Mouse (Mus musculus) liver, embryonic 16.5 days (tissue): Measurements from ENCODE around the gene Dnajb4. TPM values are rescaled to one million over a fixed set of nuclear protein-coding genes. Genes with fewer than 3 reads are reported as not detected.

Experiments used
- ATAC-seq: fragments of 200-750 bp; cut with Nextera tagmentation; 2 replicates; pipeline ENCODE4 v1.8.0; 2017; ENCODE audit warnings: low read depth, mild to moderate bottlenecking, moderate number of reproducible peaks, moderate library complexity
- H3K27ac ChIP-seq: fragments of 300-500 bp; sonication (generic); 2 replicates; pipeline ENCODE4 v1.5.1; 2014; ENCODE audit warnings: mild to moderate bottlenecking, low read length
- H3K27me3 ChIP-seq: fragments of 300-500 bp; sonication (generic); 2 replicates; pipeline ENCODE4 v1.6.1; 2014; ENCODE audit warnings: low read depth, low read length, mixed read lengths; ENCODE audit not compliant: control insufficient read depth, insufficient read depth
- H3K36me3 ChIP-seq: fragments of 300-500 bp; sonication (generic); 2 replicates; pipeline ENCODE4 v1.6.1; 2014; ENCODE audit warnings: mild to moderate bottlenecking; ENCODE audit not compliant: control insufficient read depth, insufficient read depth
- H3K4me1 ChIP-seq: fragments of 300-500 bp; sonication (generic); 2 replicates; pipeline ENCODE4 v1.6.1; 2014; ENCODE audit warnings: low read depth, low read length, mixed read lengths; ENCODE audit not compliant: control insufficient read depth
- H3K4me2 ChIP-seq: fragments of 300-500 bp; sonication (generic); 2 replicates; pipeline ENCODE4 v1.6.1; 2014; ENCODE audit warnings: low read depth, low read length, mixed read lengths
- H3K4me3 ChIP-seq: fragments of 300-500 bp; sonication (generic); 2 replicates; pipeline ENCODE4 v1.5.1; 2014; ENCODE audit warnings: low read depth, mild to moderate bottlenecking, low read length
- H3K9ac ChIP-seq: fragments of 300-500 bp; sonication (generic); 2 replicates; pipeline ENCODE4 v1.6.1; 2014; ENCODE audit warnings: low read depth, low read length
- H3K9me3 ChIP-seq: fragments of 300-500 bp; sonication (generic); replicated peaks from 2 replicates; pipeline ENCODE4 v1.6.1; 2016; ENCODE audit warnings: low read length; ENCODE audit not compliant: control insufficient read depth
- WGBS: fragments of 180-500 bp; shearing (Covaris S2); extraction: QIAGEN DNeasy Blood & Tissue Kit; methylation state at CpG from one replicate; pipeline ENCODE4 v1.1.7; 2014; ENCODE audit not compliant: insufficient replicate concordance; 5-methylcytosine and 5-hydroxymethylcytosine counted together
- polyA plus RNA-seq: library from polyadenylated mRNA; unstranded; fragments of >200 nt; fragmentation: Nextera tagmentation; extraction: Ambion mirVana; gene quantifications from 2 replicates; pipeline ENCODE4 v1.2.1, GENCODE M21; 2015

Dnajb4 gene
- polyA plus RNA-seq, 1 experiment from 2014 or later, result 37.1 TPM

DNA sequence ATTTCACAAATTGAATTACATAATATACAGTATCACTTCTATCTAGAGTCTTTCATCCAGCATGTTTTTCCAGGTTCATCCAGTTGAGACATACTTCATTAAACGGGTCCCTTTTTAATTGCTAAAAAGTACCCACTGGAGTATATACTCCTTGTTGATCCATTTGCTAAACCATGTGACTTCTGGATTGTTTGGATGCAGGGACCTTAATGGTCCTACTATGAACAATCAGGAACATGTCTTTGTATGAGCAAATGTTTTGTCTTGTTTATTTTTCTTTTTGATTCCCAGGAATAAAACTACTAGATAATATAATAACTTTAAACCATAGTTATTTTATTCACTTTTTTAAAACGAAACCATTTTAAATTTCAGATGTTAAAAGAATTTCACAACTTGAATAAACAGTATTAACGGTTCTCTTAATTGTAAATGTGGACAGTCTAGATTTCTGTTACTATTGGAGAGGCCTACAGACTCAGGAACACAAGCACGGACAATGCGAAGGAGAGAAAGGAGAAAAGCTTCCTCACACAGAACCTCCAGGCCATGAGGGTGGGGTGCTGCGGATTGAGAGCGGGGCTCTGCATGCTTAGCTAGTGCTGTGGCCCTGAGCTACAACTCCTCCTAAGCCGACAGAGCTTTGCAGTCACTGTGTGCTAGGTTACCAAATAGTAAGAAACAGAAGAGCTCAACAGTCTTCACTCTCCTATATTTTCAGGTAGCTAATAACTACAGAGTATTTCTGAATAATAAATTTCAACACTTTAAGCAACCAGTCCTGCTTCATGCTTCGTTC, 19.2 kb downstream of the Dnajb4 start:
- Histone ChIP-seq H3K9me3 (no peaks in the 10 kb centered on the region), H3K27me3 (no peaks in the 10 kb centered on the region), H3K4me3 (peak overlapping the region; percentile 73), H3K4me1 (peaks cover 17% of the 10 kb centered on the region), H3K4me2 (peak overlapping the region; percentile 48), H3K36me3 (peaks cover 12% of the 10 kb centered on the region), H3K9ac (peak overlapping the region; percentile 56), H3K27ac (no peak overlapping the region)
- WGBS, result 49% methylated on average over 9 of the region's 9 CpGs
- ATAC-seq, result peak; percentile 17; the same call in 1 of the 2 replicates

DNA sequence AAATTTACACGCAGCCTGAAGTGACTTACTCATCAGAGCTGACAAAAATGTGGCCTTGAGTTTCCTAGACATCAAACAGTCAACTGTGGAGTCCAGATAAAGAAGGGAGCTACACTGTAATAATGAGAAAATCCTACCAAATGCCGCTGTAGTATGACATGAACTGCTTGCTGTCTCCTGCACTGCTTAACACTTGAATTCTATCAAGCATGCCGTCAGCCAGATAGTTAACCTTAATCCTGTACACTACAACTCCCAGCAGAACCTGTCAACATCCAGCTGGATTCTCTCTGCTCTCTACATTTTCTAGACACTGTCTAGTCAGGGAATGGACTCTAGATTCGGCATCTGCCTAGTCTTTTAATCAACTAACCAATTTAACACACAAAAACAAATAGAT, 20.8 kb downstream of the Dnajb4 start:
- WGBS, result 38% methylated on average over 4 of the region's 4 CpGs
- H3K27ac ChIP-seq, result peak overlapping the region; percentile 34; the same call in 1 of the 2 replicates
- H3K4me3 ChIP-seq, result peak overlapping the region; percentile 44
- no peaks in the 10 kb centered on the region for H3K9me3 ChIP-seq
- H3K9ac ChIP-seq, result peak overlapping the region; percentile 25
- H3K4me2 ChIP-seq, result peak overlapping the region; percentile 58
- peaks cover 17% of the 10 kb centered on the region for H3K4me1 ChIP-seq
- peaks cover 26% of the 10 kb centered on the region for H3K36me3 ChIP-seq
- H3K27me3 ChIP-seq, result no peaks in the 10 kb centered on the region
- no peak for ATAC-seq

DNA sequence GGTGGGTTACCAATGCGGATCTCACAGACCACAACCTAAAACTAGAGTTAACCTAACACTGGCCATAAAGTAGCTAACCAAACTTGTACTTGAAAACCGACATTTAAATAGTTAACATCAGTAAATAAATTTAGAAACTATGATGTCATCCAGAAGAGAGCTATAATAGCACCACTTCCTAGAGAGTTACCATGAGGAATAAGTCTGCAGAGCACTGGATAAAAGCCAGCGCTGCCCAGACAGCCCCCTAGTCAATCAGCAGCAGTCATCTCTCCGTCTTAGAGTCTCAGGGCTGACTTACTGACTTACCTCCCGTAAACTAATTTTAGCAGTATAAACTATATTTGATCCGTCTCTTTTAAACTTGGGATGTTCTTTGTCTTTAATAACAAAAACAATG, 24.0 kb downstream of the Dnajb4 start:
- no peaks in the 10 kb centered on the region for H3K9me3 ChIP-seq
- ATAC-seq, result no peak
- no peak overlapping the region for H3K27ac ChIP-seq
- no peak overlapping the region for H3K9ac ChIP-seq
- WGBS, result 85% methylated on average over 6 of the region's 6 CpGs
- H3K4me3 ChIP-seq, result no peak overlapping the region
- peaks cover 42% of the 10 kb centered on the region for H3K36me3 ChIP-seq
- H3K27me3 ChIP-seq, result no peaks in the 10 kb centered on the region
- peaks cover 17% of the 10 kb centered on the region for H3K4me1 ChIP-seq
- H3K4me2 ChIP-seq, result no peak overlapping the region

DNA sequence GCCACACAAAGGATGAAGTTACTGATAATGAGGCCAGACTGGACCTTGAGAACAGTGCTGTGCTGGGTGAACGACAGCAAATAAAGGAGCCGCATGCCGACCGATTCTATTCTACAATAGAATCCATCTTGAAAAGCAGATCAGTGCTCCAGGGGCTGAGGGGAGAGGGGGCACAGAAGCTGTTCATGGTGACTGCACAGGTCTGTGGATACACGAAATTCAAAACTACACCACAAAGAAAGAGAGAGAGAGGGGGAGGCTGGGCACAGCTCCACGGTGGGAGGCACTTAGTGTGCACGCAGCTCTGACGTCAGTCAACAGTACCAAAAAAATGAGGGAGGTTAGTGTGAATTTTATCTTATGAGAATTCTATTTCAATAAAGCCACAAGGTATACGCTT, 26.6 kb downstream of the Dnajb4 start:
- Histone ChIP-seq H3K4me1 (no peaks in the 10 kb centered on the region), H3K9me3 (no peaks in the 10 kb centered on the region), H3K36me3 (peaks cover 45% of the 10 kb centered on the region), H3K4me2 (no peak overlapping the region), H3K9ac (no peak overlapping the region), H3K4me3 (no peak overlapping the region), H3K27me3 (no peaks in the 10 kb centered on the region), H3K27ac (no peak overlapping the region)
- ATAC-seq, result no peak
- 88% methylated on average over 9 of the region's 9 CpGs for WGBS

DNA sequence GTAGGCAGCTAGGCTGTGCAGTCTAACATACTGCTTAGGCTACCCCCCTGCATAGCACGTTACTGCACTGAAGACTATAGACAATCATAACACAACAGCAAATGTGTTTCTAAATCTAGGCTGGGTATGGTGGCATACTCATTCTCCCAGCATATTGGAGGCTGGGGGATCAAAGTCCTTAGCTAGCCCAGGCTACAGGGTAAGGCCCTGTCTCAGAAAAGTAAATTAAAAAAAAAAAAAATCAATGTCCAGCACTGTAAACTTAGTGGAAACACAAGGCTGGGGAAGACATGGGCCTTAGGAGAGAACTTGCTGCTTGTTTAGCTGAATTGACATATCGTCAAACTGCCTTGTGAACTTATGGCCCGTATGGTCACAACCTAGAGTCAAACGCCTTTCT, 29.5 kb downstream of the Dnajb4 start:
- H3K4me1 ChIP-seq, result no peaks in the 10 kb centered on the region
- H3K4me2 ChIP-seq, result no peak overlapping the region
- H3K27me3 ChIP-seq, result no peaks in the 10 kb centered on the region
- no peaks in the 10 kb centered on the region for H3K9me3 ChIP-seq
- no peak overlapping the region for H3K4me3 ChIP-seq
- no peak overlapping the region for H3K9ac ChIP-seq
- H3K27ac ChIP-seq, result 0 out of 2 replicates have a peak overlapping the region, but pooled peaks have one; percentile 40
- H3K36me3 ChIP-seq, result peaks cover 30% of the 10 kb centered on the region
- ATAC-seq, result peak; percentile 57
- 82% methylated on average over 4 of the region's 4 CpGs for WGBS

DNA sequence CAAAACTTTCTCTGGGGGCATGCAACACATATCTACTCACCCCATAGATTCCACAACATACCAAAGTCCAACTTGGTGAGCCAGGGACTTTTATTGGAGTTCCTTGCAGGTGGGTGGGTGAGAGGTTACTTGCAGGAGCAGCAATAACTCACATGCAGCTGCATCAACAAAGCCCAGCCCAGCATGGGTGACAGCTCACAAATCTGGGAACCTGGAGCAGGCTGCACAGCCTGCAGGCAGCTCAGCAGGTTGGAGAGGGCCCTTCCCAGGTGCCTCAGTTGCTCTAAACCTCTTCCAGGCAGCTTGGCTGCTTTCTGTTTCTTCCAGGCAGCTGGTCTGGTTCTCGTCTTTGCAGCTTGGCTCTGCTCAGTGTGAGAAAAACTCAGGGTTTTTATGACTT, 30.8 kb downstream of the Dnajb4 start:
- Histone ChIP-seq H3K27ac (no peak overlapping the region), H3K9ac (no peak overlapping the region), H3K9me3 (no peaks in the 10 kb centered on the region), H3K36me3 (peaks cover 19% of the 10 kb centered on the region), H3K27me3 (no peaks in the 10 kb centered on the region), H3K4me2 (no peak overlapping the region), H3K4me1 (no peaks in the 10 kb centered on the region), H3K4me3 (no peak overlapping the region)
- WGBS, result 71% methylated on average over 1 of the region's 1 CpGs
- ATAC-seq, result no peak

DNA sequence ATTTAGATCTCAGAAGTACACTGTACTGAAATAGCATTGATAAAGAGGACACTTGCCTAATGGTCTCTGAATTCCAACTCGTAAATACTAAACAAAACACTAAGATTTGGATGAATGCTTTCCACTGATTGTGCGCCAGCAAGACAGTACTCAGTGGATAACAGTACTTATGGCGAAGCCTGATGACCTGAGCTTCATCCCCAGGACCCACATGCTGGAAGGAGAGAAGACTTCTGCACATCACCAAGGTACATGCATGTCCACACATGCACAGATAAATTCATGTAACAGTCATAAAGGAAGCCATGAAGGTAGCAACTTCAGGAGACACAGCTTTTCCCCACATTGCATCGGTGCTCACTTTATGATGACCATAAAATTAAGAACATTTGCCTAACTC, 31.3 kb downstream of the Dnajb4 start:
- Histone ChIP-seq H3K4me3 (no peak overlapping the region), H3K4me2 (no peak overlapping the region), H3K27me3 (no peaks in the 10 kb centered on the region), H3K36me3 (peaks cover 18% of the 10 kb centered on the region), H3K4me1 (no peaks in the 10 kb centered on the region), H3K9ac (no peak overlapping the region), H3K9me3 (no peaks in the 10 kb centered on the region), H3K27ac (no peak overlapping the region)
- 81% methylated on average over 4 of the region's 4 CpGs for WGBS
- ATAC-seq, result no peak

DNA sequence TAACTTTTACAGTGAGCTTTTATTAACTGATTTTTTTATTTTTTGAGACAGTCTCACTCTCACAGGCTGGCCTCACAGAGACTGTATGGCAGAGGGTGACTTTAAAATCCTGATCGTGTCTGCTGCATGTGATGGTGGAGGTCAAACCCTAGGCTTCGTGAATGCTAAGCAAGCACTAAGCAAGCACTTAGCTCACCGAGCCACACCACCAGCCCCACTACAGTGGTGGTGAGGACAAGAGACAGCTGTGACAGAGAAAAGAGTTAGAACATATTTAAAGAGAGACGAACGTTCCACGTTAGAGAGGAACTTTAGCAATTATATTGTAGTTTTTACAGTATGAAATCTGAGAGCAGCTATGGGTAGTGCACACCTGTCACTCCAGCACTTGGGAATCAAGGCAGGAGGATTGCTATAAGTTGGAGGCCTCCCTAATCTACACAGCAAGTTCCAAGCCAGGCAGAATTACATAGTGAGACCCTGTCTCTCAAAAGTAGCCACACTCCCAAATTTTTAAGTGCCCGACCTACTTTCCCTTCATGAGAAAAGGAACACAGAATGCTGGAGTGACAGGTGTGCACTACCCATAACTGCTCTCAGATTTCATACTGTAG, 37.7 kb downstream of the Dnajb4 start:
- 71% methylated on average over 7 of the region's 7 CpGs for WGBS
- no peak overlapping the region for H3K4me3 ChIP-seq
- peaks cover 8% of the 10 kb centered on the region for H3K27me3 ChIP-seq
- no peaks in the 10 kb centered on the region for H3K9me3 ChIP-seq
- no peak overlapping the region for H3K9ac ChIP-seq
- no peak overlapping the region for H3K4me2 ChIP-seq
- ATAC-seq, result no peak
- H3K27ac ChIP-seq, result no peak overlapping the region
- peaks cover 11% of the 10 kb centered on the region for H3K4me1 ChIP-seq
- no peaks in the 10 kb centered on the region for H3K36me3 ChIP-seq

DNA sequence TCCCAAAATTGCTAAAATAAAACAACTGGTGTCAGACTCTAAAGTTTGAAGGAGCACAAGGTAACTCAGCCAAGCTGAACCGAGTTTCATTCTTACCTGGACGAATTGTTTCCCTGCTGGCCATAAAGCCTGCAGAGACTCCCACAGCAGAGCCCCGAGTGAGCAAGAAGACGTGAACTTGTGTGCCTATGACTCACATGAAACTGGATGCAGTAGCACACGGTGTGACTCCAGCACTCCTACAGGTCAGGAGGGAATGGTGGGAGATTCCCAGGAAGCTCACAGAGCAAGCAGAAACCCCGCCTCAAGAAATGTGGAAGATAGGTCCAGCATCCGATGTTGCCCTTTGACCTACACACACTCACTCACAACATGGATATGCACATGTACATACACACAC, 38.2 kb downstream of the Dnajb4 start:
- Histone ChIP-seq H3K4me3 (no peak overlapping the region), H3K9ac (no peak overlapping the region), H3K4me2 (no peak overlapping the region), H3K9me3 (no peaks in the 10 kb centered on the region), H3K4me1 (peaks cover 11% of the 10 kb centered on the region), H3K36me3 (no peaks in the 10 kb centered on the region), H3K27me3 (peaks cover 13% of the 10 kb centered on the region), H3K27ac (no peak overlapping the region)
- ATAC-seq, result no peak
- WGBS, result 54% methylated on average over 7 of the region's 7 CpGs
